Mouse (Mus musculus) midbrain, embryonic 14.5 days (tissue): ENCODE measurements around the gene Fndc8. TPM values are rescaled to one million over a fixed set of nuclear protein-coding genes. Genes with fewer than 3 reads are reported as not detected.

ENCODE experiments used
- ATAC-seq: fragments of 200-750 bp; cut with Nextera tagmentation; 2 replicates; pipeline ENCODE4 v1.8.0; 2017; ENCODE audit warnings: moderate number of reproducible peaks, moderate library complexity; ENCODE audit not compliant: low FRiP score, low TSS enrichment
- DNase-seq: peaks from one replicate; pipeline ENCODE4 v3.0.0-alpha.2; 2015
- H3K27ac ChIP-seq: fragments of 300-500 bp; sonication (generic); replicated peaks from 2 replicates; pipeline ENCODE4 v1.5.1; 2014; ENCODE audit warnings: mild to moderate bottlenecking, low read depth, low read length, moderate library complexity
- H3K27me3 ChIP-seq: fragments of 300-500 bp; sonication (generic); 2 replicates; pipeline ENCODE4 v1.6.1; 2014; ENCODE audit warnings: low read length, control low read depth, mixed read lengths; ENCODE audit not compliant: control insufficient read depth, insufficient read depth
- H3K36me3 ChIP-seq: fragments of 300-500 bp; sonication (generic); 2 replicates; pipeline ENCODE4 v1.6.1; 2014; ENCODE audit warnings: low read length, control low read depth; ENCODE audit not compliant: control insufficient read depth, insufficient read depth
- H3K4me1 ChIP-seq: fragments of 300-500 bp; sonication (generic); 2 replicates; pipeline ENCODE4 v1.6.1; 2014; ENCODE audit warnings: mild to moderate bottlenecking, antibody characterized with exemption, low read length, control low read depth; ENCODE audit not compliant: control insufficient read depth, insufficient read depth
- H3K4me2 ChIP-seq: fragments of 300-500 bp; sonication (generic); 2 replicates; pipeline ENCODE4 v1.6.1; 2014; ENCODE audit warnings: mild to moderate bottlenecking, low read length, moderate library complexity
- H3K4me3 ChIP-seq: fragments of 300-500 bp; sonication (generic); replicated peaks from 2 replicates; pipeline ENCODE4 v1.5.1; 2014; ENCODE audit warnings: low read depth, low read length
- H3K9ac ChIP-seq: fragments of 300-500 bp; sonication (generic); replicated peaks from 2 replicates; pipeline ENCODE4 v1.6.1; 2014; ENCODE audit warnings: mild to moderate bottlenecking, low read length, moderate library complexity
- H3K9me3 ChIP-seq: fragments of 300-500 bp; sonication (generic); 2 replicates; pipeline ENCODE4 v1.6.1; 2016; ENCODE audit warnings: low read length, control low read depth, mixed read lengths; ENCODE audit not compliant: control insufficient read depth
- WGBS: fragments of 180-500 bp; shearing (Covaris S2); extraction: QIAGEN DNeasy Blood & Tissue Kit; methylation state at CpG from one replicate; pipeline ENCODE4 v1.1.7; 2014; 5-methylcytosine and 5-hydroxymethylcytosine counted together
- polyA plus RNA-seq: library from polyadenylated mRNA; unstranded; fragments of >200 nt; fragmentation: Nextera tagmentation; extraction: Ambion mirVana; gene quantifications from 2 replicates; pipeline ENCODE4 v1.2.1, GENCODE M21; 2014

Gene Fndc8
- polyA plus RNA-seq = 0.30 and 0.38 TPM in 2 replicates

GRCm38 (mm10) chr11:82891936-82892335 is at the start of gene Fndc8:
Fndc8 (plus strand) TSS chr11:82892124.
- H3K9ac ChIP-seq = 0 out of 2 replicates have a peak within 1 kb of the TSS, but pooled peaks have one; percentile 16
- no peak within 1 kb of the TSS for H3K4me2 ChIP-seq
- H3K9me3 ChIP-seq = no peaks in the 10 kb centered on the region
- no peak within 1 kb of the TSS for H3K4me3 ChIP-seq
- no peaks in the 10 kb centered on the region for H3K36me3 ChIP-seq
- H3K27me3 ChIP-seq = no peaks in the 10 kb centered on the region
- peaks cover 16% of the 10 kb centered on the region for H3K4me1 ChIP-seq
- WGBS = 67% methylated on average over 7 of the region's 7 CpGs
- ATAC-seq (no peak), DNase-seq (no peak)
- no peak within 1 kb of the TSS for H3K27ac ChIP-seq

- 74% methylated on average over 11 of the region's 11 CpGs for WGBS
- Histone ChIP-seq H3K9me3 (no peaks in the 10 kb centered on the region), H3K27ac (no peak overlapping the region), H3K36me3 (no peaks in the 10 kb centered on the region), H3K4me3 (no peak overlapping the region), H3K27me3 (no peaks in the 10 kb centered on the region), H3K4me1 (peaks cover 8% of the 10 kb centered on the region), H3K9ac (no peak overlapping the region), H3K4me2 (peak overlapping the region; percentile 37; the same call in 1 of the 2 replicates)
- no peak for DNase-seq
- no peak for ATAC-seq
These were observed 47.0 kb upstream of the Fndc8 start for GRCm38 (mm10) chr11:82844771-82845414.

- Histone ChIP-seq H3K4me3 (0 out of 2 replicates have a peak overlapping the region, but pooled peaks have one; percentile 9), H3K4me1 (peaks cover 13% of the 10 kb centered on the region), H3K27me3 (no peaks in the 10 kb centered on the region), H3K9me3 (no peaks in the 10 kb centered on the region), H3K36me3 (no peaks in the 10 kb centered on the region), H3K9ac (peak overlapping the region; percentile 26; the same call in 1 of the 2 replicates), H3K27ac (0 out of 2 replicates have a peak overlapping the region, but pooled peaks have one; percentile 34), H3K4me2 (peak overlapping the region; percentile 37)
- no peak for ATAC-seq
- WGBS = 24% methylated on average over 16 of the region's 16 CpGs
- peak; percentile 67 for DNase-seq
These were observed 46.4 kb upstream of the Fndc8 start for GRCm38 (mm10) chr11:82845415-82846078.

- Histone ChIP-seq H3K27me3 (no peaks in the 10 kb centered on the region), H3K9me3 (no peaks in the 10 kb centered on the region), H3K4me3 (0 out of 2 replicates have a peak overlapping the region, but pooled peaks have one; percentile 9), H3K36me3 (no peaks in the 10 kb centered on the region), H3K4me1 (peaks cover 13% of the 10 kb centered on the region), H3K9ac (peak overlapping the region; percentile 26; the same call in 1 of the 2 replicates), H3K4me2 (peak overlapping the region; percentile 37), H3K27ac (0 out of 2 replicates have a peak overlapping the region, but pooled peaks have one; percentile 34)
- DNase-seq = no peak
- WGBS = 19% methylated on average over 4 of the region's 4 CpGs
- ATAC-seq = no peak
These were observed 45.9 kb upstream of the Fndc8 start for GRCm38 (mm10) chr11:82846079-82846436.

GRCm38 (mm10) chr11:82846938-82847337 is 45.0 kb upstream of the Fndc8 start:
- Histone ChIP-seq H3K4me3 (no peak overlapping the region), H3K27me3 (no peaks in the 10 kb centered on the region), H3K4me1 (peaks cover 15% of the 10 kb centered on the region), H3K27ac (no peak overlapping the region), H3K36me3 (no peaks in the 10 kb centered on the region), H3K9ac (no peak overlapping the region), H3K9me3 (no peaks in the 10 kb centered on the region), H3K4me2 (no peak overlapping the region)
- 64% methylated on average over 3 of the region's 3 CpGs for WGBS
- DNase-seq = no peak
- no peak for ATAC-seq

GRCm38 (mm10) chr11:82847571-82848000 is 44.3 kb upstream of the Fndc8 start:
- H3K27ac ChIP-seq = no peak overlapping the region
- WGBS = 24% methylated on average over 6 of the region's 6 CpGs
- no peaks in the 10 kb centered on the region for H3K36me3 ChIP-seq
- DNase-seq (no peak), ATAC-seq (no peak)
- H3K4me3 ChIP-seq = no peak overlapping the region
- no peaks in the 10 kb centered on the region for H3K27me3 ChIP-seq
- no peaks in the 10 kb centered on the region for H3K9me3 ChIP-seq
- H3K4me1 ChIP-seq = peaks cover 15% of the 10 kb centered on the region
- H3K9ac ChIP-seq = no peak overlapping the region
- H3K4me2 ChIP-seq = no peak overlapping the region

- H3K4me3 ChIP-seq = no peak overlapping the region
- DNase-seq (peak; percentile 26), ATAC-seq (no peak)
- H3K27me3 ChIP-seq = no peaks in the 10 kb centered on the region
- no peaks in the 10 kb centered on the region for H3K9me3 ChIP-seq
- H3K36me3 ChIP-seq = no peaks in the 10 kb centered on the region
- no peak overlapping the region for H3K4me2 ChIP-seq
- peaks cover 15% of the 10 kb centered on the region for H3K4me1 ChIP-seq
- no peak overlapping the region; the same call in 1 of the 2 replicates for H3K27ac ChIP-seq
- H3K9ac ChIP-seq = no peak overlapping the region
- WGBS = 45% methylated on average over 5 of the region's 5 CpGs
These were observed 41.7 kb upstream of the Fndc8 start for GRCm38 (mm10) chr11:82850259-82850658.

GRCm38 (mm10) chr11:82852115-82852514 is 39.8 kb upstream of the Fndc8 start:
- peak overlapping the region; percentile 1; the same call in 1 of the 2 replicates for H3K4me2 ChIP-seq
- no peak overlapping the region for H3K4me3 ChIP-seq
- DNase-seq (no peak), ATAC-seq (no peak)
- peaks cover 8% of the 10 kb centered on the region; the same call in 1 of the 2 replicates for H3K4me1 ChIP-seq
- H3K27me3 ChIP-seq = no peaks in the 10 kb centered on the region
- no peak overlapping the region for H3K27ac ChIP-seq
- H3K9me3 ChIP-seq = no peaks in the 10 kb centered on the region
- no peak overlapping the region; the same call in 1 of the 2 replicates for H3K9ac ChIP-seq
- no peaks in the 10 kb centered on the region for H3K36me3 ChIP-seq
- 88% methylated on average over 11 of the region's 11 CpGs for WGBS
